Mouse (Mus musculus) layer of hippocampus, adult 9-11 months (tissue): Measurements from ENCODE around the gene Atf6b.

Experiments used
- DNase-seq: peaks from one replicate; pipeline ENCODE4 v3.0.0; 2022

Gene Atf6b

GRCm38 (mm10) chr17:34649106-34649864 is 2.3 kb downstream of the Atf6b start:
- DNase-seq = no peak

- no peak for DNase-seq
Measured at GRCm38 (mm10) chr17:34650781-34651180, 3.8 kb downstream of the Atf6b start.

GRCm38 (mm10) chr17:34651507-34652221 is 4.7 kb downstream of the Atf6b start:
- DNase-seq = peak; percentile 79

- no peak for DNase-seq
Measured at GRCm38 (mm10) chr17:34652546-34652945, 5.6 kb downstream of the Atf6b start.

- DNase-seq = no peak
Measured at GRCm38 (mm10) chr17:34652985-34653384, 6.0 kb downstream of the Atf6b start.

GRCm38 (mm10) chr17:34653746-34654285 is 6.9 kb downstream of the Atf6b start:
- no peak for DNase-seq

GRCm38 (mm10) chr17:34654392-34654791 is 7.4 kb downstream of the Atf6b start:
- DNase-seq = no peak

- no peak for DNase-seq
Measured at GRCm38 (mm10) chr17:34655160-34655559, 8.2 kb downstream of the Atf6b start.

- peak; percentile 76 for DNase-seq
Measured at GRCm38 (mm10) chr17:34655581-34655991, 8.6 kb downstream of the Atf6b start.

- DNase-seq = no peak
Measured at GRCm38 (mm10) chr17:34656666-34657065, 9.7 kb downstream of the Atf6b start.

GRCm38 (mm10) chr17:34657271-34657670 is 10.3 kb downstream of the Atf6b start:
- DNase-seq = no peak

- no peak for DNase-seq
Measured at GRCm38 (mm10) chr17:34658145-34658544, 11.2 kb downstream of the Atf6b start.

GRCm38 (mm10) chr17:34658591-34658990 is 11.6 kb downstream of the Atf6b start:
- DNase-seq = no peak

GRCm38 (mm10) chr17:34659181-34659896 is 12.4 kb downstream of the Atf6b start:
- DNase-seq = no peak

GRCm38 (mm10) chr17:34659897-34660214 is 12.9 kb downstream of the Atf6b start:
- no peak for DNase-seq

GRCm38 (mm10) chr17:34660259-34660820 is 13.4 kb downstream of the Atf6b start:
- DNase-seq = no peak

- DNase-seq = no peak
Measured at GRCm38 (mm10) chr17:34661121-34661591, 14.2 kb downstream of the Atf6b start.

GRCm38 (mm10) chr17:34662468-34662867 is 15.5 kb downstream of the Atf6b start:
- DNase-seq = no peak

- DNase-seq = no peak
Measured at GRCm38 (mm10) chr17:34662978-34663377, 16.0 kb downstream of the Atf6b start.

GRCm38 (mm10) chr17:34663558-34663957 is 16.6 kb downstream of the Atf6b start:
- no peak for DNase-seq

- DNase-seq = no peak
Measured at GRCm38 (mm10) chr17:34664472-34664871, 17.5 kb downstream of the Atf6b start.

- DNase-seq = no peak
Measured at GRCm38 (mm10) chr17:34670235-34670634, 23.3 kb downstream of the Atf6b start, which contains the start of gene Tnxb. Tnxb (plus strand) TSS chr17:34670535.
